Mouse (Mus musculus) embryonic facial prominence, embryonic 15.5 days (tissue): ENCODE results near the gene Cdiptos. TPM values are rescaled to one million over a fixed set of nuclear protein-coding genes. Genes with fewer than 3 reads are reported as not detected.

Experiments used
- ATAC-seq: fragments of 200-750 bp; cut with Nextera tagmentation; 2 replicates; pipeline ENCODE4 v1.8.0; 2017; ENCODE audit warnings: low read depth, moderate TSS enrichment; ENCODE audit not compliant: insufficient number of reproducible peaks, low FRiP score, low TSS enrichment
- H3K27ac ChIP-seq: fragments of 300-500 bp; sonication (generic); replicated peaks from 2 replicates; pipeline ENCODE4 v1.5.1; 2015; ENCODE audit warnings: mild to moderate bottlenecking, inconsistent platforms
- H3K27me3 ChIP-seq: fragments of 300-500 bp; sonication (generic); 2 replicates; pipeline ENCODE4 v1.6.1; 2015; ENCODE audit warnings: inconsistent platforms
- H3K36me3 ChIP-seq: fragments of 300-500 bp; sonication (generic); 2 replicates; pipeline ENCODE4 v1.6.1; 2015; ENCODE audit warnings: mild to moderate bottlenecking, inconsistent platforms
- H3K4me1 ChIP-seq: fragments of 300-500 bp; sonication (generic); 2 replicates; pipeline ENCODE4 v1.6.1; 2015; ENCODE audit warnings: inconsistent platforms
- H3K4me2 ChIP-seq: fragments of 300-500 bp; sonication (generic); replicated peaks from 2 replicates; pipeline ENCODE4 v1.6.1; 2015; ENCODE audit warnings: mild to moderate bottlenecking, inconsistent platforms
- H3K4me3 ChIP-seq: fragments of 300-500 bp; sonication (generic); replicated peaks from 2 replicates; pipeline ENCODE4 v1.5.1; 2015; ENCODE audit warnings: mild to moderate bottlenecking, inconsistent platforms
- H3K9ac ChIP-seq: fragments of 300-500 bp; sonication (generic); 2 replicates; pipeline ENCODE4 v1.6.1; 2015; ENCODE audit warnings: inconsistent platforms
- H3K9me3 ChIP-seq: fragments of 300-500 bp; sonication (generic); replicated peaks from 2 replicates; pipeline ENCODE4 v1.6.1; 2016; ENCODE audit warnings: inconsistent platforms
- WGBS: fragments of 180-500 bp; shearing (Covaris S2); methylation state at CpG from one replicate; pipeline ENCODE4 v1.1.7; 2015; 5-methylcytosine and 5-hydroxymethylcytosine counted together
- polyA plus RNA-seq: library from polyadenylated mRNA; unstranded; fragments of >200 nt; fragmentation: Nextera tagmentation; extraction: Ambion mirVana; gene quantifications from 2 replicates; pipeline ENCODE4 v1.2.1, GENCODE M21; 2015

The Cdiptos gene
- polyA plus RNA-seq, 1 experiment from 2014 or later: 3.2 TPM

DNA sequence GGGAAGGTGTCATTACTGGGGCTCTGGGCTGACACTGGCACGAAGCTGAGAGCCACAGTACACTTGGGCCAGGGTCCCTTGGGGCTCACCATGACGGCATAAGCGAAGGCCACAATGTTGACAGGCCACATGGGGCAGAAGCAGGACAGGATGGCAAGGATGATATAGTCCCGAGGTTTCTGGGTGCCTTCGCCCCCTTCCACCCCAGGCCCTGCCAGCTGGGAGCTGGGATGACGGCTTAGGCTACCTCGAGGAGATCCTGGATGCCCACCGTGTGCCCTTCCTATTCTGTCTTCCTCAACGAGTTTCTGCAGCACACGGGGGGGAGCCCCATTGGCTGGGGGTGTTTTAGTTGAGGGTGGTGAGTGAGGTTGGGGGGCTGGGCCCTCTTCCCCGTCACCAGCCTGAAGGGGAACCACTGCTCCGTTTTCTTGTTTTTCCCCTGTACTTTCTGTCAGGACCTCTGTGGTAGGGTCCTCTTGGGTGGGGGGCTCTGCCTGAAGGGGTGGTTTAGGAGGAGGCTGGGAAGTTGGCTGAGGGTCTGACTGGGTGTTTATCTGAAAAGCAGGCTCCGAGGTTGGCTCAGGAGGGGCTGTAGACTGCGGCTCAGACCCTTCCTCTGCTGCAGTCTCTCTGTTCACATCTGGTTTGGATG is 43.5 kb upstream of the Cdiptos start:
- WGBS: 48% methylated on average over 14 of the region's 14 CpGs
- Histone ChIP-seq H3K4me2 (peak overlapping the region; percentile 89), H3K9ac (peak overlapping the region; percentile 57), H3K27me3 (no peaks in the 10 kb centered on the region), H3K9me3 (no peaks in the 10 kb centered on the region), H3K36me3 (peaks cover 38% of the 10 kb centered on the region), H3K4me1 (peaks cover 91% of the 10 kb centered on the region), H3K4me3 (peak overlapping the region; percentile 66), H3K27ac (peak overlapping the region; percentile 95)
- no peak for ATAC-seq

DNA sequence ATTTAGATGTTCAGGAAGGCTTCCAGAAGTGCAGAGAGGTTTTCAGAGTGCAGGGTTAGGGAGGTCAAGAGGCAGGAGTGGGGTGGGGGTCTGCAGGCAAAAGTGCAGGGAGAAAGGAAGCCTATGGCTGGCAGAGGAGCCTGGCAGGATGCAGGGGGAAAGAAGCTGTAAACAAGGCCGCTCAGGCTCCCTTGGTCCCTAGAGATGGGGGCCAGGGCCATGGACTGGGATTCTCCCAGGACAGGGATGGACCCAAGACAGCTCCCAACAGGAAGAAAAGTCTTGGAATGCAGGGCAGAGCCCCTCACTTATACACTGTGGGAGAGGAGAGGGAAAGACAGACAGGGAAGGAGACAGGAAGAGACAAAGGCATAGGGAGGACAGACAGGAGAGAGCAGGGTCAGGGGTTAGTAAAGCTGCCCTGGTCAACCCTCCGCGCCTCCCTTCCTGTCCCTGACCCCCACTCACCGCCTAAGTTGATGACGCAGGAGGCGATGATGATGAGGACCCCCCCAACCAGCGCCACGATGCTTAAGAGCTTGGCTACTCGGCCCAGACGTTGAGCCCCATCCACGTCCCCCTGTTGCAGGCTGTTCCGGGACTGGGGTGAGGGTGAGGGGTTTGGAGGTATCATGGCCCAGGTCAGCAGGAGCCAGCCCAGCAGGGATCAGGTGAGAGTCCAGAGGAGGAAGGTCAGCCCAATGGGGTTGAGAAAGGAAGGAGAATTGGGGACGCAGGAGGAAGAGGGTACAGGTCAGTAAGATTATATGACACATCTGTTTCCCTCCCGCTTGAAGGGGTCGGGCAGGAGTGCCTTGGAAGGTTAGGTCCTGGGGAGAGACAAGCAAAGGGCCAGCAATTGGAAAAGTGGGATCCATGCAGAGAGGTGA is 42.8 kb upstream of the Cdiptos start:
- Histone ChIP-seq H3K27ac (peak overlapping the region; percentile 95), H3K9me3 (no peaks in the 10 kb centered on the region), H3K9ac (peak overlapping the region; percentile 57; the same call in 1 of the 2 replicates), H3K27me3 (no peaks in the 10 kb centered on the region), H3K36me3 (peaks cover 42% of the 10 kb centered on the region), H3K4me1 (peaks cover 88% of the 10 kb centered on the region), H3K4me2 (peak overlapping the region; percentile 89), H3K4me3 (peak overlapping the region; percentile 66)
- 70% methylated on average over 15 of the region's 15 CpGs for WGBS
- ATAC-seq: no peak

DNA sequence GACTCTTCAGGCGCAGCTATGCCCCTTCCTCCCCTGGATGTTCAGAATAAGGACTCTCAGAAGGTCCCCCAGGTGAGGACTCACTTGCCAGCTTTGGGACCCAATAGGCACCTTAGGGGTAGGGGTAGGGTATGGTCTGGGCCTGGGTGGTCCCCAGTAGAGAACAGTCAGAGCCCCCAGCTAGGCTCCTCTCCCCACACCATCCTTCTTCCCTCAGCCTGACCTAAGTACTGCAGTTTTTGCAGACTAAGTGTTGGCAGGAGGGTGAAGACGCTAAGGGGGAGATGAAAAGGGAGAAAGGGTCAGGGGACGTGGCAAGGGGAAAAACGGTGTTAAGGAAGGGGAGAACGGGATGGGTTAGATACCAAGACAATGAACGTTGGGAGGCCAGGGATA is 42.0 kb upstream of the Cdiptos start:
- Histone ChIP-seq H3K9me3 (no peaks in the 10 kb centered on the region), H3K36me3 (peaks cover 42% of the 10 kb centered on the region), H3K27me3 (no peaks in the 10 kb centered on the region), H3K9ac (peak overlapping the region; percentile 15; the same call in 1 of the 2 replicates), H3K4me3 (peak overlapping the region; percentile 66), H3K27ac (peak overlapping the region; percentile 95), H3K4me1 (peaks cover 81% of the 10 kb centered on the region), H3K4me2 (peak overlapping the region; percentile 89)
- WGBS: 48% methylated on average over 6 of the region's 6 CpGs
- no peak for ATAC-seq

DNA sequence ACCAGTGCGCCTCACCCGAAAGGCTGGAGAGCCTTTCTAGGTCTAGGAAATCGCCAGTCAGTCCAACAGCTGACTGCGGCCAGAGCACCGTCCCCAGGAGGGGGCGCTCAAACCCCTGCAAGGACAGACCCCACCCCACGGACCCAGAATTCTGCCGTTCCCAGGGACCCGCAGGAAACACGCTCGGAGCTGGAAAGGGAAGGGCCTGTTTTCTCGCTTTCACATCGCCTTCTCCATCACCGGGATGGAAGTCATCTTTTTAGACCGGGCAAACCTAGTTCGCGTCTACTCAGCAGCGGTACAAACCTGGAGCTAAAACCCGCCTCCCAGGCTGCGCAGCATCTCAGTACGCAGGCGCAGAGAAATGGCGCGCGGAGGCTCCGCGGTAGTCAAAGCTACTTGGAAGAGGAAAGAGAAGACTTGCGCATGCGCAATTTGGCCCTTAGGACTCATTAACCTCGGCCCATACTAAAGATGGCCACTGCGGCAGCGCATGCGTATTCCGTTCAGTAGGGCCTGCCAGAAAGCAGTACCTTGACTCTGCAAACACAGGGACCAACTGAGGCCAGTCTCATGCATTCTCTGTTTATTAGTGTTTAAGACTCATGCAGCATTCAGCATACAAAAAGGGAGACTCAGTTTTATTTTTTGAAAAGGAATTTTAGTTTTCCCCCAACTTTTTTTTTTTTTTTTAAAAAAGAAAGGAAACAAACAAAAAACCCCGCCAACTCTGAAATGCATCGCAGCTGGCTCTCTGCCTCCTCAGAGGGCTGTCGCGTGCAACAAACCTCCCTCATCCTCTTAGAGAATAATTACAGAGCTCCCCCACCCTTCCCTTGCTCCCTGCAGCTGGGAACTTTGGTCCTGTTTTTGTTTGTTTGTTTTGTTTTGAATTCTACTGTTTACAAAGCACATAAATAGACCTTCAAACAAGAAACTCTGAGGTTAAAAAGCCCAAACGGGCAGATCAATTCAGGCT is 41.4 kb upstream of the Cdiptos start, which contains the start of gene Pagr1a:
TSS of gene Pagr1a (minus strand) at position 382 of the 979 bp plus-strand sequence.
- peak within 1 kb of the TSS; percentile 89 for H3K4me2 ChIP-seq
- no peaks in the 10 kb centered on the region for H3K27me3 ChIP-seq
- 2% methylated on average over 39 of the region's 39 CpGs for WGBS
- H3K4me3 ChIP-seq: peak within 1 kb of the TSS; percentile 66
- peaks cover 74% of the 10 kb centered on the region for H3K4me1 ChIP-seq
- H3K9me3 ChIP-seq: no peaks in the 10 kb centered on the region
- ATAC-seq: peak; percentile 85
- H3K36me3 ChIP-seq: peaks cover 42% of the 10 kb centered on the region
- H3K27ac ChIP-seq: peak within 1 kb of the TSS; percentile 95
- H3K9ac ChIP-seq: peak within 1 kb of the TSS; percentile 67

DNA sequence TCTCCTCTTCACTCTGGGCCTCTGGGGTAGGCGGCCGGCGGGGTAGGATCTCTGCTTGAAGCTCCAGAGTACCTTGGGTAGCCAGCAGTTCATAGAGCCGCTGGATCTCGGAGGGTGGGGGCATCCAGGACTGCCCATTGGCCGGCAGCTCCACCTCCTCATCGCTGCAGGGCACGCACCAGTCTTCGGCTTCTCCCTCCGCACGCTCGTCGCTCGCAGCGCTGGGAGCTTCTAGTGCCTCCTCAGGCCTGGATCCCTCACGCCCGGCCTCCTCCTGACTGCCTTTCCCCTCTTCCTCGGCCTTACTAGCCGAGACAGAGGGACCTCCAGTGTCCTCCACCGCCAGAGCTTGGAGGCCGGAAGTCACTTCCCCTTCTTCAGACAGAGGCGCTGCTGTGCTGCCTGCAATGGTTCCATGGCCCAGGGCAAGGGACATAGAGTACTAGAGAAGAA is 40.6 kb upstream of the Cdiptos start:
- under 1% methylated on average over 22 of the region's 22 CpGs for WGBS
- H3K27ac ChIP-seq: peak overlapping the region; percentile 95
- H3K4me2 ChIP-seq: peak overlapping the region; percentile 89
- no peaks in the 10 kb centered on the region for H3K27me3 ChIP-seq
- ATAC-seq: no peak; the same call in 1 of the 2 replicates
- H3K4me1 ChIP-seq: peaks cover 67% of the 10 kb centered on the region
- peak overlapping the region; percentile 66 for H3K4me3 ChIP-seq
- H3K9me3 ChIP-seq: no peaks in the 10 kb centered on the region
- peaks cover 36% of the 10 kb centered on the region for H3K36me3 ChIP-seq
- H3K9ac ChIP-seq: peak overlapping the region; percentile 67

DNA sequence TGATC is 40.4 kb upstream of the Cdiptos start, which contains the start of gene Pagr1b:
TSS of gene Pagr1b (minus strand) at position 4 of the 5 bp plus-strand sequence.
- Histone ChIP-seq H3K36me3 (peaks cover 37% of the 10 kb centered on the region), H3K9ac (peak within 1 kb of the TSS; percentile 67), H3K9me3 (no peaks in the 10 kb centered on the region), H3K4me1 (peaks cover 64% of the 10 kb centered on the region), H3K4me2 (peak within 1 kb of the TSS; percentile 89), H3K27ac (peak within 1 kb of the TSS; percentile 95), H3K4me3 (peak within 1 kb of the TSS; percentile 66), H3K27me3 (no peaks in the 10 kb centered on the region)
- no peak for ATAC-seq

DNA sequence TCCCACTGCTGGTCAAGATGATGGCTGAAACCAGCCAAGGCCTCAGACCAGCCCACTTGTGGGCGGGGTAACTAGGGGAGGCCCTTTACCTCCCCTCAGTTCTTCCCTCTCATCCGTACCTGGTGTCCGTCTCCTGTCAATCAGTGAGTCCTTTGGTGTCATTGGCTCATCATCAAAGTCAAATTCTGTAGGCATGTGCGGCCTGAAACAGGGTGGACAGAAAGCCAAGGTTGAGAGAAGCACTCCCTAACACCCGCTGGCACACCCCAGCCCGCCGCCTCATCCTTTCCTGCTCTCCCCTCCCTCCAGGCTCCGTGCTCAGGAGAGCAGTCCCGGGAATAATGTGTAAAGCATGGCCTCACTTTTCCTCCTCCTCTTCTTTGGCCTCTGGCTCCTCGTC is 40.2 kb upstream of the Cdiptos start:
- Histone ChIP-seq H3K27ac (peak overlapping the region; percentile 95), H3K27me3 (no peaks in the 10 kb centered on the region), H3K4me1 (peaks cover 62% of the 10 kb centered on the region), H3K9me3 (no peaks in the 10 kb centered on the region), H3K4me3 (peak overlapping the region; percentile 66), H3K9ac (peak overlapping the region; percentile 67), H3K36me3 (peaks cover 39% of the 10 kb centered on the region), H3K4me2 (peak overlapping the region; percentile 89)
- ATAC-seq: no peak
- WGBS: 3% methylated on average over 10 of the region's 10 CpGs

DNA sequence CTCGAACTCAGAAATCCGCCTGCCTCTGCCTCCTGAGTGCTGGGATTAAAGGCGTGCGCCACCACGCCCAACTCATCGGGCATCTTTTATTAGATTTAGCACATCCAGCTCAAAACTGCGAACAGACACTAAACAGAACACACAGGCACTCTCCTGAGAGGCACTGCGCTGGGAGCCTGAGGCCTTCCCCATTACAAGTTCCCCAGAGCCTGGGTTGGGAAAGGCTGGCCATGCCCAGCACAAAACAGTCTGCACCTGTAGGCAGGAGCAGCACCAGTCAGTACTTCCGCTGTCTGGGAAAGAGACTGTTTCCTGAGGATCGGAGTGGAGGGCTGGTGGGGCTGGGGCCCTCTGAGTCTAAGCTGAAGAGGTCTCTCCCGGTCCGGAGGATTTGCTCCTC is 39.1 kb upstream of the Cdiptos start:
- Histone ChIP-seq H3K36me3 (peaks cover 40% of the 10 kb centered on the region), H3K4me3 (no peak overlapping the region), H3K27ac (no peak overlapping the region), H3K9me3 (no peaks in the 10 kb centered on the region), H3K9ac (no peak overlapping the region), H3K4me1 (peaks cover 53% of the 10 kb centered on the region), H3K27me3 (no peaks in the 10 kb centered on the region), H3K4me2 (no peak overlapping the region)
- 88% methylated on average over 12 of the region's 12 CpGs for WGBS
- ATAC-seq: no peak

DNA sequence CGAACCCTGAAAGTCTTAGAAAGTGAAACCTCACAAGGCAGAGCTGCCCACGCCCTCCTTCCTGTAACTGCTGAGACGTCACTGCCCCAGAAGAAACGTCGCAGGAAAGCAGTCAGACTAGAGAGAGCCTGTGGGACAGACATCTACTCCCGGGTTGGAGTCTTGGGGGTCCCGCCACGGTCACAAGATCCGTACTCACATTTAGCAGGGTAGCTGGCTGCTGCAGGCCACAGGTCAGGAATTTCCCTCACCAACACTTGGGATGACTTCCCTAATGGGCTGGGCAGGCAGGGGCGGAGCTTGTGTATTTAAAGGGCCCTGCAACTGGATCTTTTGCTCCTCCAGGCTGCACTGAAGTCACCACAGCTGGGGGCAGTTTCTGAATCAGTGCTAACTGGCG is 38.4 kb upstream of the Cdiptos start, which contains the start of gene Mvp:
TSS of gene Mvp (minus strand) at position 302 of the 400 bp plus-strand sequence.
- H3K36me3 ChIP-seq: peaks cover 40% of the 10 kb centered on the region
- no peaks in the 10 kb centered on the region for H3K9me3 ChIP-seq
- peak within 1 kb of the TSS; percentile 39 for H3K4me2 ChIP-seq
- WGBS: 36% methylated on average over 11 of the region's 11 CpGs
- peak within 1 kb of the TSS; percentile 31 for H3K9ac ChIP-seq
- H3K4me1 ChIP-seq: peaks cover 47% of the 10 kb centered on the region
- H3K27me3 ChIP-seq: no peaks in the 10 kb centered on the region
- peak within 1 kb of the TSS; percentile 34 for H3K4me3 ChIP-seq
- 0 out of 2 replicates have a peak within 1 kb of the TSS, but pooled peaks have one; percentile 51 for H3K27ac ChIP-seq
- ATAC-seq: no peak

DNA sequence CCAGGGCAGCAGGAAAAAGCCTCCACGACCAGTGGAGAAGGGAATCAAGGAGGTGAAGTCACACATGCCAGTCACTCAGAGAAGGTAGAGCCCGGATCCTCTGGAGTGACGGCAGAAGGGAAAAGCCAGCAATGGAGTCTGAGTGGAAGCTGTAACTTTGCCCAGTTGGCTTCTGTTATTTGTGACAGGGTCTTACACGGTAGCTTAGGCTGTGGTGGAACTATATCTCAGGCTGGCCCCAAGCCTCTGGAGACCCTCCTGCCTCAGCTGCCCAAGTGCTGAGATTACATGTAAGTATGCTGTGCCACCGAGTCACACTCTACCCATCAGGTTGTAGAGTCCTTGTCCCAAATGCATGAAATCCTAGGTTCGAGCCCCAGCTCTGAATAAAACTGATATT is 37.5 kb upstream of the Cdiptos start:
- no peak overlapping the region for H3K4me2 ChIP-seq
- H3K36me3 ChIP-seq: peaks cover 40% of the 10 kb centered on the region
- WGBS: 91% methylated on average over 6 of the region's 6 CpGs
- ATAC-seq: no peak
- H3K4me1 ChIP-seq: peaks cover 47% of the 10 kb centered on the region
- no peaks in the 10 kb centered on the region for H3K9me3 ChIP-seq
- H3K9ac ChIP-seq: no peak overlapping the region
- no peaks in the 10 kb centered on the region for H3K27me3 ChIP-seq
- no peak overlapping the region for H3K4me3 ChIP-seq
- H3K27ac ChIP-seq: no peak overlapping the region

DNA sequence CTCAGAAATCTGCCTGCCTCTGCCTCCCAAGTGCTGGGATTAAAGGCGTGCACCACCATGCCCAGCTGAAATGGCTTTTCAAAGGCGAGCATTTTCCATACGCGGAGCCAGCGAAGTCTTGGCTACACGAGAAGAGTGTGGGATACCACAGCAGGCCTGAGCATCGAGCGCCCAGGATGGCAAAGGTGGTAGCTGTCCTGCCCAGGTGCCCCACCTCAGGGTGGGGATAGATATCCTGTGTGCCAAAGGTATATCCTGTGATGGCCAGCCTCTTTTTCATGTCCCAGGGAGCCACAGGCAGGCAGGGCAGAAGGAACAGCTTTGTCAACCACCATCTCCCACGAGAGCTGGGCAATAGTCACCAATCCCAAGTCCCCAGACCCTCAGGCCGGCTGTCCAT is 36.9 kb upstream of the Cdiptos start:
- 95% methylated on average over 10 of the region's 10 CpGs for WGBS
- ATAC-seq: no peak
- no peaks in the 10 kb centered on the region for H3K9me3 ChIP-seq
- H3K27ac ChIP-seq: no peak overlapping the region
- H3K9ac ChIP-seq: no peak overlapping the region
- no peaks in the 10 kb centered on the region for H3K27me3 ChIP-seq
- H3K36me3 ChIP-seq: peaks cover 40% of the 10 kb centered on the region
- no peak overlapping the region for H3K4me2 ChIP-seq
- H3K4me1 ChIP-seq: peaks cover 44% of the 10 kb centered on the region
- H3K4me3 ChIP-seq: no peak overlapping the region
